Mouse (Mus musculus) heart, embryonic 16.5 days (tissue): ENCODE results near the gene Elmo1. TPM values are rescaled to one million over a fixed set of nuclear protein-coding genes. Genes with fewer than 3 reads are reported as not detected.

ENCODE experiments used
- ATAC-seq: fragments of 200-750 bp; cut with Nextera tagmentation; replicated peaks from 2 replicates; pipeline ENCODE4 v1.8.0; 2017; ENCODE audit warnings: moderate number of reproducible peaks; ENCODE audit not compliant: insufficient read depth, low FRiP score; ENCODE audit errors: extremely low read depth
- H3K27ac ChIP-seq: fragments of 300-500 bp; sonication (generic); 2 replicates; pipeline ENCODE4 v1.5.1; 2014; ENCODE audit warnings: mild to moderate bottlenecking, low read length, control low read depth, moderate library complexity
- H3K27me3 ChIP-seq: fragments of 300-500 bp; sonication (generic); 2 replicates; pipeline ENCODE4 v1.6.1; 2014; ENCODE audit warnings: low read length, mixed read lengths; ENCODE audit not compliant: control insufficient read depth, insufficient read depth
- H3K36me3 ChIP-seq: fragments of 300-500 bp; sonication (generic); 2 replicates; pipeline ENCODE4 v1.6.1; 2014; ENCODE audit not compliant: control insufficient read depth, insufficient read depth
- H3K4me1 ChIP-seq: fragments of 300-500 bp; sonication (generic); 2 replicates; pipeline ENCODE4 v1.6.1; 2014; ENCODE audit warnings: low read length, mixed read lengths; ENCODE audit not compliant: control insufficient read depth, insufficient read depth
- H3K4me2 ChIP-seq: fragments of 300-500 bp; sonication (generic); 2 replicates; pipeline ENCODE4 v1.6.1; 2014; ENCODE audit warnings: low read depth, mild to moderate bottlenecking, control low read depth, low read length
- H3K4me3 ChIP-seq: fragments of 300-500 bp; sonication (generic); 2 replicates; pipeline ENCODE4 v1.5.1; 2014; ENCODE audit warnings: mild to moderate bottlenecking, control low read depth, low read length
- H3K9ac ChIP-seq: fragments of 300-500 bp; sonication (generic); 2 replicates; pipeline ENCODE4 v1.6.1; 2014; ENCODE audit warnings: low read length, control low read depth
- H3K9me3 ChIP-seq: fragments of 300-500 bp; sonication (generic); replicated peaks from 2 replicates; pipeline ENCODE4 v1.6.1; 2016; ENCODE audit warnings: low read length; ENCODE audit not compliant: control insufficient read depth
- WGBS: fragments of 180-500 bp; shearing (Covaris S2); extraction: QIAGEN DNeasy Blood & Tissue Kit; methylation state at CpG from one replicate; pipeline ENCODE4 v1.1.7; 2014; 5-methylcytosine and 5-hydroxymethylcytosine counted together
- polyA plus RNA-seq: library from polyadenylated mRNA; unstranded; fragments of >200 nt; fragmentation: Nextera tagmentation; extraction: Ambion mirVana; gene quantifications from 2 replicates; pipeline ENCODE4 v1.2.1, GENCODE M21; 2015

The Elmo1 gene
- polyA plus RNA-seq, 1 experiment from 2014 or later, result 17.7 TPM

GRCm38 (mm10) chr13:20335889-20336497 is 245.6 kb downstream of the Elmo1 start:
- 84% methylated on average over 7 of the region's 7 CpGs for WGBS
- no peaks in the 10 kb centered on the region for H3K27me3 ChIP-seq

GRCm38 (mm10) chr13:20342881-20343280 is 252.5 kb downstream of the Elmo1 start:
- Histone ChIP-seq H3K4me1 (no peaks in the 10 kb centered on the region), H3K4me3 (no peak overlapping the region), H3K27me3 (no peaks in the 10 kb centered on the region), H3K36me3 (0 out of 2 replicates have a peak, but pooled peaks cover 2% of the 10 kb centered on the region), H3K27ac (no peak overlapping the region), H3K9me3 (no peaks in the 10 kb centered on the region), H3K4me2 (no peak overlapping the region), H3K9ac (no peak overlapping the region)
- 86% methylated on average over 3 of the region's 3 CpGs for WGBS
- ATAC-seq, result no peak

More at GRCm38 (mm10) chr13:20335889-20336497, 245.6 kb downstream of the Elmo1 start:
- no peaks in the 10 kb centered on the region for H3K9me3 ChIP-seq
- H3K4me1 ChIP-seq, result no peaks in the 10 kb centered on the region
- no peak overlapping the region for H3K27ac ChIP-seq
- no peak overlapping the region for H3K4me2 ChIP-seq
- no peak for ATAC-seq
- H3K36me3 ChIP-seq, result no peaks in the 10 kb centered on the region
- no peak overlapping the region for H3K4me3 ChIP-seq
- H3K9ac ChIP-seq, result no peak overlapping the region

- Histone ChIP-seq H3K27ac (no peak overlapping the region), H3K9ac (no peak overlapping the region), H3K9me3 (no peaks in the 10 kb centered on the region), H3K27me3 (no peaks in the 10 kb centered on the region), H3K4me2 (no peak overlapping the region), H3K4me1 (peaks cover 10% of the 10 kb centered on the region), H3K4me3 (no peak overlapping the region), H3K36me3 (no peaks in the 10 kb centered on the region)
- no peak for ATAC-seq
- 81% methylated on average over 1 of the region's 1 CpGs for WGBS
These were observed 259.4 kb downstream of the Elmo1 start for GRCm38 (mm10) chr13:20349754-20350153.

- Histone ChIP-seq H3K27me3 (no peaks in the 10 kb centered on the region), H3K4me3 (no peak overlapping the region), H3K4me1 (peaks cover 11% of the 10 kb centered on the region), H3K36me3 (no peaks in the 10 kb centered on the region), H3K4me2 (no peak overlapping the region), H3K9ac (no peak overlapping the region), H3K9me3 (no peaks in the 10 kb centered on the region), H3K27ac (no peak overlapping the region)
- ATAC-seq, result no peak
- WGBS, result 95% methylated on average over 2 of the region's 2 CpGs
These were observed 262.2 kb downstream of the Elmo1 start for GRCm38 (mm10) chr13:20352631-20353030.

- Histone ChIP-seq H3K36me3 (no peaks in the 10 kb centered on the region), H3K27me3 (no peaks in the 10 kb centered on the region), H3K9me3 (no peaks in the 10 kb centered on the region), H3K4me2 (no peak overlapping the region), H3K27ac (peak overlapping the region; percentile 48), H3K4me1 (peaks cover 11% of the 10 kb centered on the region), H3K4me3 (no peak overlapping the region), H3K9ac (no peak overlapping the region)
- 44% methylated on average over 10 of the region's 10 CpGs for WGBS
- no peak for ATAC-seq
These were observed 263.6 kb downstream of the Elmo1 start for GRCm38 (mm10) chr13:20353862-20354603.

- WGBS, result 47% methylated on average over 5 of the region's 5 CpGs
- Histone ChIP-seq H3K4me2 (no peak overlapping the region), H3K27me3 (no peaks in the 10 kb centered on the region), H3K36me3 (peaks cover 3% of the 10 kb centered on the region; the same call in 1 of the 2 replicates), H3K9me3 (peaks cover 2% of the 10 kb centered on the region), H3K4me1 (peaks cover 11% of the 10 kb centered on the region), H3K9ac (no peak overlapping the region), H3K4me3 (no peak overlapping the region), H3K27ac (no peak overlapping the region; the same call in 1 of the 2 replicates)
- ATAC-seq, result peak; percentile 41; the same call in 1 of the 2 replicates
These were observed 264.2 kb downstream of the Elmo1 start for GRCm38 (mm10) chr13:20354604-20354999.

GRCm38 (mm10) chr13:20362541-20362940 is 272.1 kb downstream of the Elmo1 start:
- Histone ChIP-seq H3K4me2 (no peak overlapping the region), H3K4me3 (no peak overlapping the region), H3K4me1 (peaks cover 5% of the 10 kb centered on the region), H3K27ac (no peak overlapping the region), H3K36me3 (peaks cover 10% of the 10 kb centered on the region), H3K9ac (no peak overlapping the region), H3K27me3 (no peaks in the 10 kb centered on the region), H3K9me3 (peaks cover 8% of the 10 kb centered on the region)
- 27% methylated on average over 2 of the region's 2 CpGs for WGBS
- ATAC-seq, result peak; percentile 73

- H3K9me3 ChIP-seq, result no peaks in the 10 kb centered on the region
- no peak overlapping the region for H3K27ac ChIP-seq
- H3K4me2 ChIP-seq, result no peak overlapping the region
- H3K9ac ChIP-seq, result no peak overlapping the region
- H3K4me3 ChIP-seq, result no peak overlapping the region
- peaks cover 5% of the 10 kb centered on the region for H3K4me1 ChIP-seq
- WGBS, result 65% methylated on average over 7 of the region's 7 CpGs
- ATAC-seq, result no peak
- H3K27me3 ChIP-seq, result no peaks in the 10 kb centered on the region
- H3K36me3 ChIP-seq, result no peaks in the 10 kb centered on the region
These were observed 275.6 kb downstream of the Elmo1 start for GRCm38 (mm10) chr13:20365828-20366593.
